Mouse (Mus musculus) forebrain, embryonic 12.5 days (tissue): ENCODE results near the gene Sp1. TPM values are rescaled to one million over a fixed set of nuclear protein-coding genes. Genes with fewer than 3 reads are reported as not detected.

Experiments
- ATAC-seq: fragments of 200-750 bp; cut with Nextera tagmentation; 2 replicates; pipeline ENCODE4 v1.8.0; 2017; ENCODE audit warnings: moderate TSS enrichment; ENCODE audit not compliant: low FRiP score
- H3K27ac ChIP-seq: fragments of 300-500 bp; sonication (generic); 2 replicates; pipeline ENCODE4 v1.5.1; 2016; ENCODE audit warnings: mild to moderate bottlenecking
- H3K27me3 ChIP-seq: fragments of 300-500 bp; sonication (generic); 2 replicates; pipeline ENCODE4 v1.6.1; 2016; ENCODE audit warnings: mild to moderate bottlenecking
- H3K36me3 ChIP-seq: fragments of 300-500 bp; sonication (generic); replicated peaks from 2 replicates; pipeline ENCODE4 v1.6.1; 2016; ENCODE audit warnings: mild to moderate bottlenecking
- H3K4me1 ChIP-seq: fragments of 300-500 bp; sonication (generic); 2 replicates; pipeline ENCODE4 v1.6.1; 2016
- H3K4me2 ChIP-seq: fragments of 300-500 bp; sonication (generic); 2 replicates; pipeline ENCODE4 v1.6.1; 2016; ENCODE audit warnings: mild to moderate bottlenecking, moderate library complexity
- H3K4me3 ChIP-seq: fragments of 300-500 bp; sonication (generic); replicated peaks from 2 replicates; pipeline ENCODE4 v1.5.1; 2016; ENCODE audit warnings: mild to moderate bottlenecking
- H3K9ac ChIP-seq: fragments of 300-500 bp; sonication (generic); 2 replicates; pipeline ENCODE4 v1.6.1; 2016; ENCODE audit warnings: mild to moderate bottlenecking
- H3K9me3 ChIP-seq: fragments of 300-500 bp; sonication (generic); 2 replicates; pipeline ENCODE4 v1.6.1; 2016
- WGBS: fragments of 180-500 bp; shearing (Covaris S2); methylation state at CpG from one replicate; pipeline ENCODE4 v1.1.7; 2016; 5-methylcytosine and 5-hydroxymethylcytosine counted together
- polyA plus RNA-seq: library from polyadenylated mRNA; unstranded; fragments of >200 nt; fragmentation: Nextera tagmentation; extraction: Ambion mirVana; gene quantifications from 2 replicates; pipeline ENCODE4 v1.2.1, GENCODE M21; 2016

Sp1 gene
- polyA plus RNA-seq, 1 experiment from 2014 or later = 10.8 TPM

- Histone ChIP-seq H3K27ac (no peak overlapping the region), H3K9me3 (no peaks in the 10 kb centered on the region), H3K4me1 (peaks cover 11% of the 10 kb centered on the region), H3K36me3 (no peaks in the 10 kb centered on the region), H3K27me3 (0 out of 2 replicates have a peak, but pooled peaks cover 4% of the 10 kb centered on the region), H3K4me2 (no peak overlapping the region), H3K9ac (no peak overlapping the region), H3K4me3 (no peak overlapping the region)
- WGBS = 71% methylated on average over 2 of the region's 2 CpGs
- ATAC-seq = no peak
These were observed 4.7 kb upstream of the Sp1 start for GRCm38 (mm10) chr15:102401278-102401677.

- ATAC-seq = no peak
- Histone ChIP-seq H3K4me1 (peaks cover 16% of the 10 kb centered on the region), H3K27ac (no peak overlapping the region), H3K4me2 (no peak overlapping the region), H3K9me3 (no peaks in the 10 kb centered on the region), H3K27me3 (no peaks in the 10 kb centered on the region), H3K36me3 (no peaks in the 10 kb centered on the region), H3K9ac (no peak overlapping the region), H3K4me3 (no peak overlapping the region)
- 100% methylated on average over 3 of the region's 3 CpGs for WGBS
These were observed 3.7 kb upstream of the Sp1 start for GRCm38 (mm10) chr15:102402210-102402609.

GRCm38 (mm10) chr15:102404608-102405488 is 1.1 kb upstream of the Sp1 start:
- peaks cover 30% of the 10 kb centered on the region for H3K4me1 ChIP-seq
- no peaks in the 10 kb centered on the region for H3K27me3 ChIP-seq
- H3K27ac ChIP-seq = peak overlapping the region; percentile 99
- peak overlapping the region; percentile 61 for H3K4me2 ChIP-seq
- peak overlapping the region; percentile 77 for H3K9ac ChIP-seq
- WGBS = 18% methylated on average over 33 of the region's 34 CpGs
- peak overlapping the region; percentile 97 for H3K4me3 ChIP-seq
- peaks cover 22% of the 10 kb centered on the region for H3K36me3 ChIP-seq
- no peak for ATAC-seq
- H3K9me3 ChIP-seq = no peaks in the 10 kb centered on the region

GRCm38 (mm10) chr15:102406196-102406911 is 411 bp downstream of the Sp1 start:
- ATAC-seq = no peak; the same call in 1 of the 2 replicates
- Histone ChIP-seq H3K4me3 (peak overlapping the region; percentile 97), H3K27ac (peak overlapping the region; percentile 94), H3K9ac (peak overlapping the region; percentile 98), H3K27me3 (no peaks in the 10 kb centered on the region), H3K36me3 (peaks cover 34% of the 10 kb centered on the region), H3K9me3 (no peaks in the 10 kb centered on the region), H3K4me2 (peak overlapping the region; percentile 58), H3K4me1 (peaks cover 43% of the 10 kb centered on the region)
- WGBS = under 1% methylated on average over 46 of the region's 69 CpGs

GRCm38 (mm10) chr15:102406912-102407580 is 1.1 kb downstream of the Sp1 start:
- H3K4me1 ChIP-seq = peaks cover 43% of the 10 kb centered on the region
- H3K4me3 ChIP-seq = peak overlapping the region; percentile 97
- no peaks in the 10 kb centered on the region for H3K9me3 ChIP-seq
- H3K27me3 ChIP-seq = no peaks in the 10 kb centered on the region
- H3K9ac ChIP-seq = peak overlapping the region; percentile 98
- peak overlapping the region; percentile 58 for H3K4me2 ChIP-seq
- WGBS = 26% methylated on average over 3 of the region's 3 CpGs
- ATAC-seq = no peak
- peaks cover 40% of the 10 kb centered on the region for H3K36me3 ChIP-seq
- peak overlapping the region; percentile 94 for H3K27ac ChIP-seq

- Histone ChIP-seq H3K4me1 (peaks cover 43% of the 10 kb centered on the region), H3K36me3 (peaks cover 49% of the 10 kb centered on the region), H3K9me3 (no peaks in the 10 kb centered on the region), H3K4me2 (peak overlapping the region; percentile 58), H3K4me3 (no peak overlapping the region), H3K27me3 (no peaks in the 10 kb centered on the region), H3K27ac (no peak overlapping the region), H3K9ac (no peak overlapping the region)
- no peak for ATAC-seq
- WGBS = 93% methylated on average over 10 of the region's 10 CpGs
These were observed 2.0 kb downstream of the Sp1 start for GRCm38 (mm10) chr15:102407681-102408557.

- Histone ChIP-seq H3K4me2 (peak overlapping the region; percentile 15; the same call in 1 of the 2 replicates), H3K27ac (no peak overlapping the region), H3K4me1 (peaks cover 43% of the 10 kb centered on the region), H3K36me3 (peaks cover 56% of the 10 kb centered on the region), H3K9ac (no peak overlapping the region), H3K9me3 (no peaks in the 10 kb centered on the region), H3K4me3 (no peak overlapping the region), H3K27me3 (no peaks in the 10 kb centered on the region)
- WGBS = 93% methylated on average over 2 of the region's 2 CpGs
- no peak for ATAC-seq
These were observed 2.7 kb downstream of the Sp1 start for GRCm38 (mm10) chr15:102408558-102409130.

- 93% methylated on average over 3 of the region's 3 CpGs for WGBS
- Histone ChIP-seq H3K9me3 (no peaks in the 10 kb centered on the region), H3K4me1 (peaks cover 43% of the 10 kb centered on the region), H3K27me3 (no peaks in the 10 kb centered on the region), H3K4me3 (peak overlapping the region; percentile 5; the same call in 1 of the 2 replicates), H3K36me3 (peaks cover 62% of the 10 kb centered on the region), H3K27ac (no peak overlapping the region), H3K4me2 (peak overlapping the region; percentile 15), H3K9ac (no peak overlapping the region)
- ATAC-seq = no peak
These were observed 3.3 kb downstream of the Sp1 start for GRCm38 (mm10) chr15:102409286-102409685.

GRCm38 (mm10) chr15:102411077-102411476 is 5.1 kb downstream of the Sp1 start:
- WGBS = 87% methylated on average over 1 of the region's 1 CpGs
- H3K36me3 ChIP-seq = peaks cover 69% of the 10 kb centered on the region
- H3K4me1 ChIP-seq = peaks cover 43% of the 10 kb centered on the region

GRCm38 (mm10) chr15:102413687-102414086 is 7.7 kb downstream of the Sp1 start:
- no peaks in the 10 kb centered on the region for H3K9me3 ChIP-seq
- no peaks in the 10 kb centered on the region for H3K27me3 ChIP-seq
- H3K27ac ChIP-seq = no peak overlapping the region
- H3K9ac ChIP-seq = no peak overlapping the region
- peaks cover 24% of the 10 kb centered on the region for H3K4me1 ChIP-seq
- ATAC-seq = no peak
- peaks cover 62% of the 10 kb centered on the region for H3K36me3 ChIP-seq
- H3K4me2 ChIP-seq = no peak overlapping the region
- H3K4me3 ChIP-seq = no peak overlapping the region

More at GRCm38 (mm10) chr15:102411077-102411476, 5.1 kb downstream of the Sp1 start:
- H3K4me3 ChIP-seq = 0 out of 2 replicates have a peak overlapping the region, but pooled peaks have one; percentile 15
- no peak for ATAC-seq
- no peak overlapping the region for H3K9ac ChIP-seq
- H3K27me3 ChIP-seq = no peaks in the 10 kb centered on the region
- no peak overlapping the region for H3K27ac ChIP-seq
- H3K4me2 ChIP-seq = peak overlapping the region; percentile 25; the same call in 1 of the 2 replicates
- no peaks in the 10 kb centered on the region for H3K9me3 ChIP-seq

- WGBS = 93% methylated on average over 2 of the region's 2 CpGs
These were observed 11.6 kb downstream of the Sp1 start for GRCm38 (mm10) chr15:102417524-102417923.

More at GRCm38 (mm10) chr15:102417524-102417923, 11.6 kb downstream of the Sp1 start:
- H3K36me3 ChIP-seq = peaks cover 36% of the 10 kb centered on the region
- H3K27ac ChIP-seq = no peak overlapping the region
- H3K9ac ChIP-seq = no peak overlapping the region
- H3K4me3 ChIP-seq = no peak overlapping the region
- no peaks in the 10 kb centered on the region for H3K4me1 ChIP-seq
- no peaks in the 10 kb centered on the region for H3K9me3 ChIP-seq
- no peak overlapping the region for H3K4me2 ChIP-seq
- H3K27me3 ChIP-seq = no peaks in the 10 kb centered on the region
- ATAC-seq = no peak
